In the genomic region with DNA sequence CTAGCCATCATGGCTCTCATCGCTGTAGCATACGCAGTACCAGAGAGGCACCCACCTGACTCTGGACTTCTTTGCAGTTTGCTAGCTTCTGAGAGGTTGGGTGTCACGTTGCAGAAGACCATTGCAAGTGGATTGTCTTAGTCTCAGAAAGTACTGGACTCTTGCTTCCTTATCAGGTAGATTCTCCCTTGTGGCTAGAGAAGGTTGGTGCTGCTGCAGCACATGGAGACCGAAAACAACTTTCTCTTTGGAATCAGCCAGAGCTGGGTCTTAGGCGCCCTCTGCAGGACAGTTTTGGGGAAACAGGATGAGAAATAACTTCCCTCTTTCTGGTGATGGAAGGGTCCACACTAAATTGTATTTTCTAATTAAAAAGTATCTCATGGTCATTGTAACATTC, we compare ENCODE assay signal across 8 mouse cellular contexts.
DNase-seq lines count a peak whose midpoint lies in the region; ATAC-seq and TF ChIP-seq lines count a peak whose summit lies in the region.

No protein-coding gene starts in this region.

- ATAC-seq in heart, embryonic 12.5 days (ENCODE audit: insufficient number of reproducible peaks, low FRiP score): no peak
- peak; percentile 74 for ATAC-seq in kidney, embryonic 15.5 days (replicated peaks; ENCODE audit: low FRiP score)
- no peak for ATAC-seq in liver, postnatal 0 days
- peak; percentile 60; the same call in 1 of the 2 replicates for ATAC-seq in neural tube, embryonic 13.5 days (ENCODE audit: low read depth)

- H3K4me2 ChIP-seq in heart, embryonic 12.5 days: 0 out of 2 replicates have a peak overlapping the region, but pooled peaks have one; percentile 27
- H3K4me2 ChIP-seq in kidney, embryonic 15.5 days: no peak overlapping the region
- H3K4me2 ChIP-seq in liver, postnatal 0 days (ENCODE audit: low read depth, low read length): no peak overlapping the region
- H3K4me2 ChIP-seq in neural tube, embryonic 13.5 days: no peak overlapping the region

- H3K9ac ChIP-seq in heart, embryonic 12.5 days: no peak overlapping the region
- H3K9ac ChIP-seq in kidney, embryonic 15.5 days: no peak overlapping the region
- no peak overlapping the region for H3K9ac ChIP-seq in liver, postnatal 0 days (replicated peaks)
- no peak overlapping the region for H3K9ac ChIP-seq in neural tube, embryonic 13.5 days

- no peaks in the 10 kb centered on the region for H3K27me3 ChIP-seq in heart, embryonic 12.5 days (replicated peaks)
- no peaks in the 10 kb centered on the region for H3K27me3 ChIP-seq in kidney, embryonic 15.5 days
- H3K27me3 ChIP-seq in liver, postnatal 0 days (ENCODE audit: insufficient read depth, low read length): no peaks in the 10 kb centered on the region
- H3K27me3 ChIP-seq in neural tube, embryonic 13.5 days: no peaks in the 10 kb centered on the region

- 41% methylated on average over 5 of the region's 5 CpGs for WGBS in heart, embryonic 12.5 days
- WGBS in kidney, embryonic 15.5 days: 44% methylated on average over 5 of the region's 5 CpGs
- WGBS in liver, postnatal 0 days (ENCODE audit: insufficient replicate concordance): 40% methylated on average over 5 of the region's 5 CpGs
- 40% methylated on average over 5 of the region's 5 CpGs for WGBS in neural tube, embryonic 13.5 days

- no peak overlapping the region for H3K4me3 ChIP-seq in heart, embryonic 12.5 days
- H3K4me3 ChIP-seq in kidney, embryonic 15.5 days (replicated peaks): no peak overlapping the region
- no peak overlapping the region for H3K4me3 ChIP-seq in liver, postnatal 0 days (ENCODE audit: low read depth, low read length)
- no peak overlapping the region for H3K4me3 ChIP-seq in neural tube, embryonic 13.5 days

- DNase-seq in CD4-positive, CD25-positive, alpha-beta regulatory T cell, adult 2 months (ENCODE audit: low read depth, low spot score): peak; percentile 78
- peak; percentile 48 for DNase-seq in adrenal gland, adult 2 months
- peak; percentile 38 for DNase-seq in embryo, embryonic 11.5 days (ENCODE audit: low read depth, low spot score)
- peak; percentile 72 for DNase-seq in liver, postnatal 0 days
- peak; percentile 25 to 65 for DNase-seq in thymus, postnatal 10 days (ENCODE audit: low spot score in 2 of 2)

- no peaks in the 10 kb centered on the region for H3K9me3 ChIP-seq in heart, embryonic 12.5 days (replicated peaks)
- H3K9me3 ChIP-seq in kidney, embryonic 15.5 days (replicated peaks): no peaks in the 10 kb centered on the region
- no peaks in the 10 kb centered on the region for H3K9me3 ChIP-seq in liver, postnatal 0 days (ENCODE audit: low read length)
- H3K9me3 ChIP-seq in neural tube, embryonic 13.5 days: no peaks in the 10 kb centered on the region

- no peaks in the 10 kb centered on the region for H3K36me3 ChIP-seq in heart, embryonic 12.5 days
- H3K36me3 ChIP-seq in kidney, embryonic 15.5 days: no peaks in the 10 kb centered on the region
- H3K36me3 ChIP-seq in liver, postnatal 0 days (replicated peaks; ENCODE audit: insufficient read depth, low read length): no peaks in the 10 kb centered on the region
- no peaks in the 10 kb centered on the region for H3K36me3 ChIP-seq in neural tube, embryonic 13.5 days

- TF ChIP-seq CTCF in liver, postnatal 0 days (IDR thresholded peaks at IDR 0.05; ENCODE audit: low read depth): peak; percentile 81

- no peak for TF ChIP-seq EP300 in liver, postnatal 0 days (IDR thresholded peaks at IDR 0.05; ENCODE audit: low read depth)

- no peaks in the 10 kb centered on the region for H3K4me1 ChIP-seq in heart, embryonic 12.5 days (replicated peaks)
- no peaks in the 10 kb centered on the region for H3K4me1 ChIP-seq in kidney, embryonic 15.5 days
- H3K4me1 ChIP-seq in liver, postnatal 0 days (ENCODE audit: insufficient read depth): no peaks in the 10 kb centered on the region
- no peaks in the 10 kb centered on the region for H3K4me1 ChIP-seq in neural tube, embryonic 13.5 days (replicated peaks)

- H3K27ac ChIP-seq in heart, embryonic 12.5 days (ENCODE audit: poor library complexity, severe bottlenecking): no peak overlapping the region
- no peak overlapping the region for H3K27ac ChIP-seq in kidney, embryonic 15.5 days
- no peak overlapping the region for H3K27ac ChIP-seq in liver, postnatal 0 days (ENCODE audit: low read depth)
- H3K27ac ChIP-seq in neural tube, embryonic 13.5 days (replicated peaks): no peak overlapping the region

Comparison
In these comparisons a context has a peak if more than half of its experiments do, and no peak if none do; other contexts are left out.
1. ATAC-seq: peak in kidney, embryonic 15.5 days (single experiment) and neural tube, embryonic 13.5 days (single experiment); none in heart, embryonic 12.5 days (single experiment) and liver, postnatal 0 days (single experiment).
2. Peak in every context shown above with its lines, with median percentiles within 50 percentile points of each other: DNase-seq.